Mouse (Mus musculus): ENCODE measurements around the gene Ankrd50. TPM values are rescaled to one million over a fixed set of nuclear protein-coding genes. Genes with fewer than 3 reads are reported as not detected.

Ankrd50 gene
- total RNA-seq (2018; cell fraction: chromatin; rRNA removed), result 10 to 100 TPM in 22 of 26 experiments, 1 to 10 TPM in 4; 5.6 to 61.3 (median 19.3) TPM
- total RNA-seq (2018; cell fraction: cytosol; rRNA removed), result 10 to 100 TPM; 11.0 to 40.3 (median 15.0) TPM
- total RNA-seq (2018; cell fraction: nucleus; rRNA removed), result 10 to 100 TPM in 25 of 26 experiments, 1 to 10 TPM in 1; 8.8 to 51.1 (median 19.3) TPM
- 9.5 to 16.5 TPM (median 14.6 TPM) in 3 replicates for polyA plus RNA-seq (2018)

- Histone ChIP-seq H3K4me3 (ENCODE audit: inconsistent target) (peak within 1 kb of the TSS; percentile 73), H3K79me2 (ENCODE audit: inconsistent target) (peaks cover 38% of the 10 kb centered on the region), H3K27ac (no peak within 1 kb of the TSS), H3K36me3 (ENCODE audit: inconsistent target) (no peaks in the 10 kb centered on the region)
- under 1% methylated on average over 80 of the region's 81 CpGs for WGBS (ENCODE audit: missing documents)
These were observed at the start of gene Ankrd50 for GRCm38 (mm10) chr3:38484191-38485106. Gene Ankrd50, minus strand, starts transcription at chr3:38484844.

- H3K36me3 ChIP-seq (ENCODE audit: inconsistent target), result no peaks in the 10 kb centered on the region
- no peak overlapping the region for H3K4me3 ChIP-seq (ENCODE audit: inconsistent target)
- H3K79me2 ChIP-seq (ENCODE audit: inconsistent target), result no peaks in the 10 kb centered on the region
- no peak overlapping the region for H3K27ac ChIP-seq
- 87% methylated on average over 6 of the region's 6 CpGs for WGBS (ENCODE audit: missing documents)
These were observed 49.6 kb upstream of the Ankrd50 start for GRCm38 (mm10) chr3:38534245-38534644.

GRCm38 (mm10) chr3:38520426-38520825 lies 35.8 kb upstream of the Ankrd50 start:
- Histone ChIP-seq H3K36me3 (ENCODE audit: inconsistent target) (no peaks in the 10 kb centered on the region), H3K79me2 (ENCODE audit: inconsistent target) (no peaks in the 10 kb centered on the region), H3K4me3 (ENCODE audit: inconsistent target) (no peak overlapping the region), H3K27ac (no peak overlapping the region)
- 86% methylated on average over 2 of the region's 2 CpGs for WGBS (ENCODE audit: missing documents)

- no peak overlapping the region for H3K4me3 ChIP-seq (ENCODE audit: inconsistent target)
- 89% methylated on average over 3 of the region's 3 CpGs for WGBS (ENCODE audit: missing documents)
- H3K36me3 ChIP-seq (ENCODE audit: inconsistent target), result no peaks in the 10 kb centered on the region
- H3K27ac ChIP-seq, result no peak overlapping the region
- no peaks in the 10 kb centered on the region for H3K79me2 ChIP-seq (ENCODE audit: inconsistent target)
These were observed 35.3 kb upstream of the Ankrd50 start for GRCm38 (mm10) chr3:38519971-38520370.

- no peaks in the 10 kb centered on the region for H3K36me3 ChIP-seq (ENCODE audit: inconsistent target)
- no peak overlapping the region for H3K4me3 ChIP-seq (ENCODE audit: inconsistent target)
- WGBS (ENCODE audit: missing documents), result 72% methylated on average over 4 of the region's 4 CpGs
- no peak overlapping the region for H3K27ac ChIP-seq
- no peaks in the 10 kb centered on the region for H3K79me2 ChIP-seq (ENCODE audit: inconsistent target)
These were observed 19.0 kb upstream of the Ankrd50 start for GRCm38 (mm10) chr3:38503606-38504005.

GRCm38 (mm10) chr3:38502156-38502555 lies 17.5 kb upstream of the Ankrd50 start:
- Histone ChIP-seq H3K27ac (no peak overlapping the region), H3K36me3 (ENCODE audit: inconsistent target) (no peaks in the 10 kb centered on the region), H3K4me3 (ENCODE audit: inconsistent target) (no peak overlapping the region), H3K79me2 (ENCODE audit: inconsistent target) (no peaks in the 10 kb centered on the region)
- 92% methylated on average over 5 of the region's 5 CpGs for WGBS (ENCODE audit: missing documents)

GRCm38 (mm10) chr3:38501739-38502138 lies 17.1 kb upstream of the Ankrd50 start:
- H3K4me3 ChIP-seq (ENCODE audit: inconsistent target), result no peak overlapping the region
- no peaks in the 10 kb centered on the region for H3K36me3 ChIP-seq (ENCODE audit: inconsistent target)
- H3K79me2 ChIP-seq (ENCODE audit: inconsistent target), result no peaks in the 10 kb centered on the region
- WGBS (ENCODE audit: missing documents), result 96% methylated on average over 2 of the region's 2 CpGs
- H3K27ac ChIP-seq, result no peak overlapping the region

GRCm38 (mm10) chr3:38501316-38501715 lies 16.7 kb upstream of the Ankrd50 start:
- Histone ChIP-seq H3K4me3 (ENCODE audit: inconsistent target) (no peak overlapping the region), H3K79me2 (ENCODE audit: inconsistent target) (no peaks in the 10 kb centered on the region)
- 100% methylated on average over 5 of the region's 5 CpGs for WGBS (ENCODE audit: missing documents)

GRCm38 (mm10) chr3:38498561-38498960 lies 13.9 kb upstream of the Ankrd50 start:
- Histone ChIP-seq H3K27ac (no peak overlapping the region), H3K36me3 (ENCODE audit: inconsistent target) (no peaks in the 10 kb centered on the region), H3K79me2 (ENCODE audit: inconsistent target) (no peaks in the 10 kb centered on the region), H3K4me3 (ENCODE audit: inconsistent target) (no peak overlapping the region)
- WGBS (ENCODE audit: missing documents), result 95% methylated on average over 3 of the region's 3 CpGs

More at GRCm38 (mm10) chr3:38501316-38501715, 16.7 kb upstream of the Ankrd50 start:
- Histone ChIP-seq H3K36me3 (ENCODE audit: inconsistent target) (no peaks in the 10 kb centered on the region), H3K27ac (no peak overlapping the region)

GRCm38 (mm10) chr3:38496795-38497385 lies 12.2 kb upstream of the Ankrd50 start:
- 77% methylated on average over 3 of the region's 3 CpGs for WGBS (ENCODE audit: missing documents)
- Histone ChIP-seq H3K4me3 (ENCODE audit: inconsistent target) (no peak overlapping the region), H3K27ac (no peak overlapping the region), H3K36me3 (ENCODE audit: inconsistent target) (no peaks in the 10 kb centered on the region), H3K79me2 (ENCODE audit: inconsistent target) (no peaks in the 10 kb centered on the region)

- WGBS (ENCODE audit: missing documents), result 58% methylated on average over 3 of the region's 3 CpGs
- Histone ChIP-seq H3K79me2 (ENCODE audit: inconsistent target) (no peaks in the 10 kb centered on the region), H3K4me3 (ENCODE audit: inconsistent target) (no peak overlapping the region), H3K27ac (no peak overlapping the region), H3K36me3 (ENCODE audit: inconsistent target) (no peaks in the 10 kb centered on the region)
These were observed 7.1 kb upstream of the Ankrd50 start for GRCm38 (mm10) chr3:38491702-38492101.

- H3K36me3 ChIP-seq (ENCODE audit: inconsistent target), result no peaks in the 10 kb centered on the region
- WGBS (ENCODE audit: missing documents), result 71% methylated on average over 3 of the region's 3 CpGs
- H3K4me3 ChIP-seq (ENCODE audit: inconsistent target), result no peak overlapping the region
- H3K79me2 ChIP-seq (ENCODE audit: inconsistent target), result no peaks in the 10 kb centered on the region
- no peak overlapping the region for H3K27ac ChIP-seq
These were observed 6.6 kb upstream of the Ankrd50 start for GRCm38 (mm10) chr3:38491236-38491635.

GRCm38 (mm10) chr3:38490720-38491119 lies 6.1 kb upstream of the Ankrd50 start:
- H3K27ac ChIP-seq, result no peak overlapping the region
- H3K79me2 ChIP-seq (ENCODE audit: inconsistent target), result no peaks in the 10 kb centered on the region
- WGBS (ENCODE audit: missing documents), result 93% methylated on average over 2 of the region's 2 CpGs
- H3K36me3 ChIP-seq (ENCODE audit: inconsistent target), result no peaks in the 10 kb centered on the region
- no peak overlapping the region for H3K4me3 ChIP-seq (ENCODE audit: inconsistent target)

- WGBS (ENCODE audit: missing documents), result 4% methylated on average over 25 of the region's 26 CpGs
- H3K4me3 ChIP-seq (ENCODE audit: inconsistent target), result peak overlapping the region; percentile 42
- H3K27ac ChIP-seq, result no peak overlapping the region
- no peaks in the 10 kb centered on the region for H3K36me3 ChIP-seq (ENCODE audit: inconsistent target)
- H3K79me2 ChIP-seq (ENCODE audit: inconsistent target), result peaks cover 31% of the 10 kb centered on the region
These were observed 482 bp upstream of the Ankrd50 start for GRCm38 (mm10) chr3:38485107-38485545.

- Histone ChIP-seq H3K27ac (no peak overlapping the region), H3K36me3 (ENCODE audit: inconsistent target) (no peaks in the 10 kb centered on the region), H3K4me3 (ENCODE audit: inconsistent target) (peak overlapping the region; percentile 73), H3K79me2 (ENCODE audit: inconsistent target) (peaks cover 47% of the 10 kb centered on the region)
- 46% methylated on average over 10 of the region's 10 CpGs for WGBS (ENCODE audit: missing documents)
These were observed 1.1 kb downstream of the Ankrd50 start for GRCm38 (mm10) chr3:38483551-38483950.

Data from macrophage (primary cell).